Mouse (Mus musculus): ENCODE measurements around the gene Gcsh. TPM values are rescaled to one million over a fixed set of nuclear protein-coding genes. Genes with fewer than 3 reads are reported as not detected.

The Gcsh gene
- polyA plus RNA-seq (2017; shearing (Covaris generic)) = 10 to 100 TPM; 20.5 to 23.0 TPM

GRCm38 (mm10) chr8:116993095-116993867, at the start of gene Gcsh:
Gcsh (minus strand) TSS chr8:116993537.

GRCm38 (mm10) chr8:116978631-116979256, 14.6 kb downstream of the Gcsh start, which contains the start of gene 1700030J22Rik:
1700030J22Rik (minus strand) TSS chr8:116978959.

GRCm38 (mm10) chr8:116943161-116943554, 50.2 kb downstream of the Gcsh start, which contains the start of gene Atmin:
Atmin (plus strand) TSS chr8:116943393.

Other genes starting within 250 kb of the Gcsh start
- gene Cmc2, start 72.1 kb downstream of the Gcsh start, polyA plus RNA-seq (2017; shearing (Covaris generic)) = 10 to 100 TPM; 24.4 to 31.3 TPM
- gene Cenpn, start 71.8 kb downstream of the Gcsh start, polyA plus RNA-seq (2017; shearing (Covaris generic)) = 1 to 10 TPM; 2.7 to 3.7 TPM
- gene Atmin, start 50.1 kb downstream of the Gcsh start, polyA plus RNA-seq (2017; shearing (Covaris generic)) = 10 to 100 TPM; 26.8 to 35.3 TPM
- under 1 TPM; 0.14 to 0.26 TPM for gene 1700030J22Rik, start 14.6 kb downstream of the Gcsh start, polyA plus RNA-seq (2017; shearing (Covaris generic))
- gene Pkd1l2, start 88.9 kb upstream of the Gcsh start, polyA plus RNA-seq (2017; shearing (Covaris generic)) = 1 to 10 TPM in 1 of 2 experiments, under 1 TPM in 1; 0.36 to 2.1 TPM
- gene Bco1, start 102.3 kb upstream of the Gcsh start, polyA plus RNA-seq (2017; shearing (Covaris generic)) = 1 to 10 TPM in 1 of 2 experiments, under 1 TPM in 1; 0.14 to 1.2 TPM
- gene Gan, start 164.6 kb upstream of the Gcsh start, polyA plus RNA-seq (2017; shearing (Covaris generic)) = 1 to 10 TPM; 1.7 to 2.4 TPM